Mouse (Mus musculus) ES-Bruce4 (cell line): ENCODE data around the gene Top2b.

ENCODE experiments used
- CTCF ChIP-seq: IDR thresholded peaks from one replicate; pipeline ENCODE4 v1.8.1; 2011; ENCODE audit warnings: low read depth, low read length
- EP300 ChIP-seq: IDR thresholded peaks from 2 replicates; pipeline ENCODE4 v1.6.1; 2011; ENCODE audit warnings: low read depth, low read length; ENCODE audit not compliant: insufficient read depth
- POLR2A ChIP-seq: IDR thresholded peaks from one replicate; pipeline ENCODE4 v1.8.1; 2011; ENCODE audit warnings: low read length; ENCODE audit not compliant: insufficient read depth

GRCm38 (mm10) chr14:16324394-16324793, 40.6 kb upstream of the Top2b start:
- TF ChIP-seq CTCF (no peak), EP300 (no peak), POLR2A (no peak)
